Mouse (Mus musculus): ENCODE data around the gene Umps.

GRCm38 (mm10) chr16:33917390-33917789 is 49.4 kb downstream of the Umps start:
- TF ChIP-seq CTCF (IDR thresholded peaks at IDR 0.05 in 2 of 3, conservative IDR thresholded peaks at IDR 0.05 in 1 of 3; ENCODE audit: control insufficient read depth in 1 of 3, insufficient read depth in 1 of 3, low read depth in 2 of 3, low read length in 3 of 3, poor library complexity in 1 of 3, severe bottlenecking in 1 of 3) (no peak), E2F4 (IDR thresholded peaks at IDR 0.05; ENCODE audit: borderline replicate concordance, low read depth, low read length) (no peak), POLR2A (IDR thresholded peaks at IDR 0.05; ENCODE audit: control insufficient read depth in 1 of 2, insufficient read depth in 1 of 2, low read depth in 1 of 2, low read length in 2 of 2, poor library complexity in 1 of 2) (no peak), TCF12 (IDR thresholded peaks at IDR 0.05; ENCODE audit: low read depth, low read length) (no peak), EP300 (IDR thresholded peaks at IDR 0.05; ENCODE audit: low read depth in 1 of 2, low read length in 2 of 2) (no peak), SIN3A (IDR thresholded peaks at IDR 0.05; ENCODE audit: low read length) (no peak), GATA1 (IDR thresholded peaks at IDR 0.05; ENCODE audit: low read depth, low read length) (no peak)

All from MEL (cell line).